In the genomic region with DNA sequence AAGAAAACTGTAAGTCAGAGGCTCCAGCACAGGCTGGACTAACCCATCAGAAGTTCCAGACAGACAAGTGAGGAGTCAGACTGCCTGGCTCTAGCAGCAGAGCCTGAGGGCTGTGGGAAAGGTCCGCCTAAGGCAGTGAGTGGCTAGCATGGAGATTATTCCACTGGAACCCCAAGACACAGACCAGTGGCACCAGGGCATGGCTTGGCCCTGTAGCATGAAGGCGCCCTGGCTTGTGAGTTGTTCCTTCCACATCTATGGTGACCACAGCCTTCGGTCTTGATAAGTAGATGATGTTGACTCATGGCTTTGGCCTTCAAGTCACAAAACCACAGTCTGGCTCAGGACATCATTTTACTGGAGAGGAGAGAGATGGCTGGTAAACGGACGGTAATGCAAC, we compare ENCODE assay signal across 15 mouse cellular contexts.
DNase-seq lines count a peak whose midpoint lies in the region; ATAC-seq and TF ChIP-seq lines count a peak whose summit lies in the region.
"Had no signal": no experiment of that assay in that cellular context is flagged by ENCODE, and none has a peak within 500 bp of the region (broad histone marks: within the 10 kb centered on the region; RNA-seq: fewer than 3 reads in every experiment).

No protein-coding gene starts in this region.

- H3K27ac ChIP-seq in limb, embryonic 10.5 days = no peak overlapping the region
- no peak overlapping the region for H3K27ac ChIP-seq in heart, embryonic 10.5 days
- H3K27ac ChIP-seq: forebrain, embryonic 13.5 days had no signal

- in situ Hi-C loops in Patski (cut with MboI; ENCODE audit: low pct_unique_long_range_greater_than_20kb) = no loop called here

- H3K36me3 ChIP-seq in limb, embryonic 10.5 days = no peaks in the 10 kb centered on the region
- H3K36me3 ChIP-seq in heart, embryonic 10.5 days = no peaks in the 10 kb centered on the region

- H3K27me3 ChIP-seq in Patski = no peaks in the 10 kb centered on the region
- H3K27me3 ChIP-seq in limb, embryonic 10.5 days (ENCODE audit: low read depth, poor library complexity, severe bottlenecking) = no peaks in the 10 kb centered on the region
- H3K27me3 ChIP-seq in heart, embryonic 10.5 days (ENCODE audit: insufficient read depth, poor library complexity, severe bottlenecking) = no peaks in the 10 kb centered on the region

- H3K4me1 ChIP-seq in limb, embryonic 10.5 days = 0 out of 2 replicates have a peak, but pooled peaks cover 2% of the 10 kb centered on the region
- H3K4me1 ChIP-seq in heart, embryonic 10.5 days = no peaks in the 10 kb centered on the region

- peak; percentile 91 for ATAC-seq in Patski
- ATAC-seq: forebrain, embryonic 13.5 days had no signal

- DNase-seq in adrenal gland, adult (ENCODE audit: inconsistent age in 2 of 2, low spot score in 1 of 2) = peak; percentile 21 to 52
- no peak for DNase-seq in adrenal gland, postnatal 10 days
- DNase-seq in 3134 (ENCODE audit: extremely low read depth, insufficient read length, low spot score) (peak; percentile 81), Patski (ENCODE audit: low read depth, low spot score) (peak; percentile 98)
- peak; percentile 27 for DNase-seq in limb, embryonic 10.5 days (ENCODE audit: low spot score)
- no peak for DNase-seq in left cerebral cortex, adult 11 months (ENCODE audit: low spot score)
- no peak for DNase-seq in heart, embryonic 10.5 days (ENCODE audit: low spot score)
- DNase-seq in T-cell, adult 2 months (ENCODE audit: low spot score) = no peak
- DNase-seq: cerebellum, adult 18-20 months; cerebellum, postnatal 25 days; gastrocnemius, postnatal 14 days; kidney, adult 11 months; lung, postnatal 10 days; thymus, postnatal 4 days had no signal

- H3K9me3 ChIP-seq in limb, embryonic 10.5 days (replicated peaks) = no peaks in the 10 kb centered on the region
- no peaks in the 10 kb centered on the region for H3K9me3 ChIP-seq in heart, embryonic 10.5 days
- H3K9me3 ChIP-seq: forebrain, embryonic 13.5 days had no signal

- POLR2A ChIA-PET in Patski (lab: Charles Lee) = no interaction called here

- 89% methylated on average over 5 of the region's 5 CpGs for WGBS in limb, embryonic 10.5 days
- 82% methylated on average over 5 of the region's 5 CpGs for WGBS in heart, embryonic 10.5 days

- no peak overlapping the region for H3K4me3 ChIP-seq in limb, embryonic 10.5 days
- H3K4me3 ChIP-seq in heart, embryonic 10.5 days = no peak overlapping the region
- H3K4me3 ChIP-seq: forebrain, embryonic 13.5 days had no signal

- TF ChIP-seq CTCF in Patski (IDR thresholded peaks at IDR 0.05) = no peak

- CTCF ChIA-PET in Patski (lab: Charles Lee) = no interaction called here

Comparison
In these comparisons a context has a peak if more than half of its experiments do, and no peak if none do; other contexts are left out.
1. DNase-seq: peak in adrenal gland, adult (2 of 2), 3134 (single experiment), Patski (single experiment) and limb, embryonic 10.5 days (single experiment); none in adrenal gland, postnatal 10 days (single experiment), left cerebral cortex, adult 11 months (single experiment), heart, embryonic 10.5 days (single experiment) and T-cell, adult 2 months (single experiment).